Mouse (Mus musculus) retina, embryonic 14.5 days (tissue): ENCODE measurements around the gene Zfp36l2.
"Not testable (repeated sequence)": the region's sequence is repeated elsewhere in the genome, so short reads cannot be mapped to it uniquely, and the experiment has no call there.

Experiments used
- DNase-seq: peaks from one replicate; pipeline ENCODE4 v3.0.0-alpha.2; 2015; ENCODE audit warnings: low spot score

Zfp36l2 gene

GRCm38 (mm10) chr17:84195003-84195395, 7.3 kb upstream of the Zfp36l2 start:
- no peak for DNase-seq

- DNase-seq: no peak
Measured at GRCm38 (mm10) chr17:84194282-84195002, 6.7 kb upstream of the Zfp36l2 start.

- no peak for DNase-seq
Measured at GRCm38 (mm10) chr17:84193411-84193810, 5.7 kb upstream of the Zfp36l2 start.

GRCm38 (mm10) chr17:84191946-84192345, 4.2 kb upstream of the Zfp36l2 start:
- DNase-seq: no peak

GRCm38 (mm10) chr17:84190885-84191284, 3.1 kb upstream of the Zfp36l2 start:
- DNase-seq: peak; percentile 93

- no peak for DNase-seq
Measured at GRCm38 (mm10) chr17:84189127-84189854, 1.5 kb upstream of the Zfp36l2 start.

GRCm38 (mm10) chr17:84188374-84188961, 721 bp upstream of the Zfp36l2 start:
- peak; percentile 84 for DNase-seq

- DNase-seq: not testable (repeated sequence)
Measured at GRCm38 (mm10) chr17:84187264-84187663, 483 bp downstream of the Zfp36l2 start.

GRCm38 (mm10) chr17:84186451-84187202, 1.1 kb downstream of the Zfp36l2 start:
- DNase-seq: peak; percentile 61

GRCm38 (mm10) chr17:84185581-84186450, 1.9 kb downstream of the Zfp36l2 start:
- DNase-seq: peak; percentile 74

GRCm38 (mm10) chr17:84185011-84185411, 2.7 kb downstream of the Zfp36l2 start:
- DNase-seq: no peak

GRCm38 (mm10) chr17:84183291-84183781, 4.4 kb downstream of the Zfp36l2 start:
- DNase-seq: peak; percentile 84

- no peak for DNase-seq
Measured at GRCm38 (mm10) chr17:84182311-84183271, 5.2 kb downstream of the Zfp36l2 start.

- DNase-seq: no peak
Measured at GRCm38 (mm10) chr17:84181502-84182310, 6.0 kb downstream of the Zfp36l2 start.

GRCm38 (mm10) chr17:84180715-84181501, 6.8 kb downstream of the Zfp36l2 start:
- no peak for DNase-seq

GRCm38 (mm10) chr17:84179973-84180365, 7.8 kb downstream of the Zfp36l2 start:
- DNase-seq: no peak

- DNase-seq: no peak
Measured at GRCm38 (mm10) chr17:84179026-84179972, 8.4 kb downstream of the Zfp36l2 start.
